Mouse (Mus musculus) gastrocnemius, adult 8-10 months (tissue): ENCODE measurements around the gene Prkag1. TPM values are rescaled to one million over a fixed set of nuclear protein-coding genes. Genes with fewer than 3 reads are reported as not detected.
"Not testable (repeated sequence)": the region's sequence is repeated elsewhere in the genome, so short reads cannot be mapped to it uniquely, and the experiment has no call there.

Source experiments
- DNase-seq, 2 experiments: peaks; one replicate each; pipeline ENCODE4 v3.0.0; 2022; ENCODE audit warnings: low spot score in 2 of 2
- total RNA-seq, 4 experiments: library from RNA; stranded (reverse); gene quantifications; 2 replicates each; pipeline ENCODE4 v1.2.4; 2022

The Prkag1 gene
- total RNA-seq, 4 experiments from 2014 or later = 43.8 to 55.0 (median 46.9) TPM

DNA sequence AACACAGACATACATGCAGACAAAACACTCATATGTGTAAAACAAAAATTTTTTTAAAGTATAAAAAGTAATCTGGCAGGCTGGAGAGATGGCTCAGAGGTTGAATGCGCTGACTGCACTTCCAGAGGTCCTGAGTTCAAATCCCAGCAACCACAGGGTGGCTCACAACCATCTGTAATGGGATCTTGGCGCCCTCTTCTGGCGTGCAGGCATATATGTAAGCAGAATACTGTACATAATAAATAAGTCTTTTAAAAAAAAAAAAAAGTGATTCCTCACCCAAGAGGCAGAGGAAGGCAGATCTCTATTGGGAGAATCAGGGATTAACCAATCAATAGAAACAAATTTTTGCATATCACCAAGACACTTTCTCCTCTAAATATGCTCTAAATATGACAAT, 7.9 kb downstream of the Prkag1 start:
- no peak for DNase-seq

DNA sequence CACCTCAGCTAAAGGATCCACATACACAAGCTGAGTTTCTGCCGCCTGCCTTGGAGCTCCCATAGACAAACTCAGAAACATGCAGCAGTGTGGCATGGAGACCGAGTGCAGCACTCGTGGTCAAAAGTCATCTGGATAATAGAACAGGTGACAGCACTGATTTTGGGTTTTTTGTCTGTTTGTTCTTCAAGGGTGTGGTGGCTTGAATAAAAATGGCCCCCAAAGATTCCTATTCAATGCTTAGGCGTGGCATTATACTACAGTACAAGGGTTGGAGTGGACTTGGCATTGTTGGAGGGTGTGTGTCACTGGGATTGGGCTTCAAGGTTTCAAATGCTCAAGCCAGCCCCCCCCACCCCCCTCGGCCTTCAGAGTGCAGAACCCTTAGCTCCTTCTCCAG, 9.2 kb downstream of the Prkag1 start:
- no peak for DNase-seq

DNA sequence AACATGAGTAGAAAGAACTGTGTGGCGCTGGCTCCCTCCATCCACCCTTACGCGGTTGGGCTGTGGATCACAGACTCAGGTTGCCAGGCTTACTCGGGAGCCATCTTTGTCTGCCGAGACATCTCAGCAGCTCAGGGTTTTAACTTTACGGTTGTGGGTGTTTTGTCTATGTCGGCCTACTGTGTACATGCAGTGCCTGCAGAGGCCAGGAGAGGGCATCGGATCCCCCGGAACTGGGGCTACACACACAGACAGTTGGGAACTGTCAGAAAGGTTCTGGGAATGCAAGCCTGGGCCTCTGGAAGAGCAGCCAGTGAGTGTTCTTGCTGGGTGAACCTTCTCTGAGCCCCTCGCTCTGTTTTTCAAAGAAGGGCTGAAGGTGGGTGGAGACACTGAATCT, 9.9 kb downstream of the Prkag1 start:
- no peak for DNase-seq

GRCm38 (mm10) chr15:98820937-98821336, 10.4 kb downstream of the Prkag1 start:
- DNase-seq = no peak

GRCm38 (mm10) chr15:98818171-98818570, 13.2 kb downstream of the Prkag1 start:
- no peak for DNase-seq

DNA sequence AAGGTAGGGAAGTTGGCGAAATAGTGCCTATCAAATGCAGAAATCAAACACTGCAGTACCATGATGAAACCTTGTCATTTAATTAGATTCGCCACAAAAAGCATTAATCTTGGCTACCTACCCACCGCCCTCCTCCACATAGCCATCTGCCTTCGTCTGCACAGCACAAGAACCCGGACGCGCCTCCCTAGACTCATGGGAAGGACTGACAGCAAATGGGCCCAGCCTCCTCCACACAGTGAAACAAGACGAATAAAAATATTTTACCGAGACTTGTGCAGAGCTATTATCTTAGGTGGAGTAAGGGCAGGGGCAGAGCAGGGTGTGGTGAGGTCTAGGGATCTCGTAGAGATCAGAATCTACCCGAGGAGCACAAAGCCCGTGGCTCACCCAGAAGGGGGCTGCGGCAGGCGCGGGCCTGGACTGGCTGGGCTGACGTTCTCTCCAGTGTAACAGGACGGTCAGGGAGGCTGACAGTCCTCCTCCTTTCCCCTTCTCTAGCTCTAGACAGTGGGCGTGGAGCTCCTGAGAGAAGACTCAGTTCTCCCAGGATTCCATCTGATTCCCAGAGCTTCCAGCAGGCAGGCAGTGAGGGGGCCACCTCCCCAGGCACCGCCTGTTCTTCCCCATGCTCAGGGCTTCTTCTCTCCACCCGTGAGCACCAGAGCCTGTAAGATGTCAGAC, 18.4 kb downstream of the Prkag1 start:
- no peak for DNase-seq

- not testable (repeated sequence) for DNase-seq
Measured at GRCm38 (mm10) chr15:98810212-98810611, 21.1 kb downstream of the Prkag1 start.

- no peak for DNase-seq
Measured at GRCm38 (mm10) chr15:98809390-98809789, 21.9 kb downstream of the Prkag1 start, which contains the start of gene Ddn. TSS of gene Ddn (minus strand) at chr15:98809490.

DNA sequence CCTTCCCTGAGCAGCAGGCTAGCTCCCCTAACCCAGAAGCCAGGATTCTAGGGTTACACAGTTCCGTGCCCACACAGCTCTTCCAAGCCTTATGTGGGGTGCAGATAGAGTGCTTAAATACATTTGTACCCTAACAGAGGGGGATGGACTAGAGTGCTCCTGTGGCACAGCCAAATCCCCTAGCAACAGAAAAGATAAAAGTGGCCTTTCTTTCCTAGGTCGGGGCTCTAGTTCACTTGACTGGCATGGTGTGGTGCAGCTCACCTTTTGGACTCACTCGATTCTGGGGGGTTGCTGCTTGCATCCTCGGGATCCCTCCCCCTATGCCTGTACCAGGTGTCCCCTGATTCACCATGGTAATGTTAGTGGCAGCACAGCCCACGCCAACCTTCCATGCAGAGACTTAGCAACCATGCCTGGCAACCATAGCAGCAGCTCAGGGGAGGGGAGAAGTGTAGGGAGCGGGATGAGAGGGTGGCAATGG, 22.6 kb downstream of the Prkag1 start:
- DNase-seq = no peak

DNA sequence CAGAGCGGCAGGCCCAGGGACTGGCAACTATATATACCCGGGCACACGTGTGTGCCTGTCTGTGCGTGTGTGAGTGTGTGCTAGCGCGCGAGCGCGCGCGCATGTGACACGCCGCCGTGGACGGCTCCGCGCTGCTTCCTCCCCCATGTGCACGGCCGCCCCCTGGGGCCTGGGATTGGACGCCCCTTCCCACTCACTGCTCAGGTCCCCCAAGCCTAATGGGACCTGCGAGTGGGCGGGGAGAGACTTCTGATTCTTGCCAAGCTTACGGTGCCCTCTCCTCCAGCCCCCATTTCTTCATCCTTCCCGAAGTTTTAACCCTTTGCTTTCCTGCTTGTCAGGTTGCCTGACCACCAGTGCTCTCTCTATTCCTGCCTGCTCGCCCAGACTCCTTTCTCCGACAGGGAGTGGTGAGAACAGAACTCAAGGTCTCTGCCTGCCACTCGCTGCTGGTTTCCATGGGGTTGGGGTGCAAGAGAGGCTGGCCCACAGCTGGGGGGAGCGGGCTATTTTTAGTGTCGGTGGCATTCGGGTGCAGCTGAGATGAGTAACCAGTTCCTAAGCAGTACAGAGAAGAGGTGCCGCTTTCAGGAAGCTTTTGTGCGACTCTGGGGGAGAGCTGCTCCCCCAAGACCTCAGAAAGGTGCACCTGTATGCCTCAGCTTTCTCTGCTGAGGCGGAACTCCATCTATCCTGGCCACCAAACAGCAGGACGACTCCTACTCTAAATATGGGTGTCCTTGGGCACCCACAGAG, 23.2 kb downstream of the Prkag1 start:
- DNase-seq = no peak

DNA sequence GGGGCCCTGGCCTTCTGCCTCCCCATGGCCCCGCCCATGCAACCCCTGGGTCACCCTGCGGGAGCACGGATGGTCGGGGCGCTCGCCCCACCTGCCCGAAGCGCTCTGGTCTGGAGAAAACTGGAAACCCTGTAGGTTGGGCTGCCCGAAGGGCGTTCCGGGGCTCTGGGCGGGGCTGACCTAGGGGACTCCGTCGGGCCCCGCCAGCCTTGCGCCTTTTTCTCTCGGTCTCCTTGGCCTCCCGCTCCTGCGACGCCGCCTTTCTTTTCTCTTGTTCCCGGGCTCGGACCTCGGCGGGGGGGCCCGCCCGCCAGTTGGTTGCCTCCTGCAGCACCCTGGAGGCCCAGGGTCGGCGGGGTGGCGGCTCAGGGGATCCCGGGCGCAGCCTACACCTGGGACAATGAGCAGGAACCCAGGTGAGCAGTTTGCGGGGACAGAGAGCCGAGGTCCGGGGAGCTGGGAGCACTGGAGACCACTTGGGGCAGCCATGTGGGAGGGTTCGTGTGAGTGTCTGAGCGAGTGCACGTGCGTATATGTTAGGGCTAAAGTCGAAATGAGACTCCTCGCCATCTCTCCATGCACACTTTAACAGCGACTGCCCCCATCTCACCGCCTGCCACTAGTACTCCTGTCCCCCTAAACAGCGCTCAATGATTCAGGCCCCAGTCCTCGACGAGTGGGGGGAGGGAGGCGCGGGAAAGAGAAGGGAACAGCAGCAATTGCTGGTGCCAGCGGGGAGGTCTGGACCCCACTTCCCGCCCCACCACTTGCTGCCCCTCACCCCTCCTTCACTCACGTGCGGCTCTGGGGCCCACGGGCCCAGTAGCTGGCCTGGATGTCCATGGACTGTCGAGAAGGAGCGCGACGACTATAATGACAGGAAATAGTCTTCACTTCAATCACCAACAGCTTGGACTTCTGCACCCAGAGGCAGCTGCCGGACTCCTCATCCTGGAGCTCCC, 24.2 kb downstream of the Prkag1 start:
- DNase-seq = no peak

- no peak for DNase-seq
Measured at GRCm38 (mm10) chr15:98806071-98806808, 25.1 kb downstream of the Prkag1 start.

- peak in 1 of 2 experiments; percentile 43 for DNase-seq
Measured at GRCm38 (mm10) chr15:98805324-98806040, 25.8 kb downstream of the Prkag1 start.

DNA sequence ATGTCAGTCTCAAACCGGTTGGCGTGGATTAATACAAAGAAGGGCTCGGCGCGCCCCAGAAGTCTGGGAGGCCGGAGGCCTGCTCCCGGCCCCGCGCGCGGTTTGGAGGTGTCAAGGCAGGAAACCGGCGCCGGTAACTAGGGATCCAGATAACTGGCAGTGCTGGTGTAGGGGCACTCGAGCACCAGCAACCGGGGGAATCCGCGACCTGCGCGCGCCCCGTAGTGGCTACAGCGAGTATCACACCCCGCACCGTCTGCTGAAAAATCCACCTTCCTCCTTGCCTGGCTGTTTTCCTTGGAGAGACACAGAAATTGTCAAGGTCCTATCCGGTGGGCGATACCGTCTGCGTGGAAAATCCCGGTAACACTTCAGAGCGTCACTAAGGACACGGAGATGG, 27.3 kb downstream of the Prkag1 start:
- peak; percentile 66 to 69 for DNase-seq

DNA sequence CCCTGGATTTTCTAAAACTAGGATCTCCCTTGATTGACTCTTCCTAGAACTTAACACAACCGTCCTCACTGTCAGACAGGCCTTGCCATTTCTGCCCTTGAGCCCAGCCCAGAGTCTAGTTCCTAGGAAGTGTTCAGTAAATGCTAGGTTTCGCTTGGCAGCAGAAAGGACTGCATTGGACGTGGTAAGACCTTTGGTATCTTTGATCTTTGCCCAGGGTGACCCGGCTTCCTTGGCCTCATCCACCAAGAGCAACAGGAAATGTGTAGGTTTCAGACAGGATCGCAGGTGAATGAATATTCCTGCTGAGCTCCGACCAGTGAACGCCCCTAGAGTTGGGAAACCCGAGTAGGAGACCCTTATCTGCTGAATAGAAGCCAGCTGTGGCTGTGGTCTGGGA, 28.4 kb downstream of the Prkag1 start:
- no peak for DNase-seq

DNA sequence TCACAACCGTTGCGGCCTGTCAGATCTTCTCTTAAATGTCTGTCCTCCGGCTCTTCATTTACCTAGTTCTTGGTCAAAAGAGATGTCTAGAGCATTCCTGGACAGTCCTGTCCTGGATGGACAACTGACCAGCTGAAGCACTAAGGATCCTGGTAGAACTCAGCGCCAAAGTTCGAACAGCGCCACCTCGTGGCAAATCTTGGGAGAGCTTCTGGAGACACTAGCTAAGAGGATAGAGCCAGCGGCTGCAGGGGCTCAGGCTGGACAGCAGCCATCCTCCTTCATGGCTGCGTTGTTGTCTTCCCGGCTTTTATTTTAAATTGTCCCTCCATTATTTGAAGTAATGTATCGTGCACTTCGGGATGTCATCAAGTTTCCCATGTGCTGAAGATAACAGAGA, 31.9 kb downstream of the Prkag1 start:
- peak; percentile 64 to 70 for DNase-seq

DNA sequence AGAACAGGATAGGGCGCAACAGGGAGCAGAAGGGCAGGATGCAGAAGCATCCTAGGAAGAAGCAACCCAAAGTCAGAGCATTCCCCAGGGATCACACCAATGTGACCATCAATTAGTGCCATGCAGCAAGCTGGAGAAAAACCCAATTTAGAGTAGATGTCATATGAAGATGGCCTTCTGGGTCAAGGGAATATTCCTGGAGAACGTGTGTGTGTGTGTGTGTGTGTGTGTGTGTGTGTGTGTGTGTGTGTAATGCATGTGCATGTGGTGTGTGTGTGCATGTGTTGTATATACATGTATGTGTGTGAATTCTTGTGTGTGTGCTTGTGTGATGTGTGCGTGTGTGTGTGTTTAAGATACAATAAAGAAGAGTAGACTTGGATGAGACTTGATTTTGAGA, 32.4 kb downstream of the Prkag1 start:
- no peak for DNase-seq

DNA sequence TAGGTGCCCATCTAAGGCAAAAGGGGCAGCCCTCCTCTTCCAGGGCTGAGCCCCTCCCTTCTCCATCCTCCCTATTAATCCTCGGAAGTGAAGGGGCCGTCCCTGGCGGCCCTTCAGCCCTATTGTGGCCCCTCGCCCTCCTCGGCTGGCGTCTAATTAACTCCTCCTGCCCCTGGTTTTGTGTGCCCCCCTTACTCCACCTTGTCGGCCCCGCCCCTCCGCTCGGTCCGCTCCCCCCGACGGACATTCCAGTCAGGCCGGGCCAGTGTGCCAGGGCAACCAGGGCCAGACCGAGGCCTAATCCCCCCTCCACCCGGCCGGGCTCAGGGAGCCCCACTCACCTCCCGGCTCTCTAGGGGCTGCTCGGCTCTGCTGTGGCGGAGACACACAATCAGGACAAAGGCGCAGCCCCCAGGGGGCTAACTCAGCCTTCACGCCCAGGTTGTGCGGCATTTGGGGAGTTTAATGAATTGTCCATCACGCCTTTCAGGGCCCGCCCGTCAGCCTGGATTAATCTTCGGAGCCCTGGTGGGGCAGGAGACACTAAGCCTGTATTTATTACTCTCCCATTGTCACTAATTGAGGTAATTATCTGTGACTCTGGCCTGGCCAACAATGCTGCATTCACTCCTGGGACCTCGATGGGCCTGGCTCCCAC, 33.4 kb downstream of the Prkag1 start:
- DNase-seq = no peak

GRCm38 (mm10) chr15:98796803-98797595, 34.3 kb downstream of the Prkag1 start:
- DNase-seq = no peak
